17 mouse cellular contexts compared by ENCODE assay signal in genomic region chr7:56590904-56591303, GRCm38 (mm10).
DNase-seq lines count a peak whose midpoint lies in the region; ATAC-seq and TF ChIP-seq lines count a peak whose summit lies in the region.
"Had no signal": no experiment of that assay in that cellular context is flagged by ENCODE, and none has a peak within 500 bp of the region (broad histone marks: within the 10 kb centered on the region; RNA-seq: fewer than 3 reads in every experiment).

No protein-coding gene starts in this region.

- DNase-seq in cerebellum, postnatal 14 days = peak; percentile 10 to 12
- DNase-seq in cerebellum, adult 18-20 months = no peak
- DNase-seq in embryonic facial prominence, embryonic 10.5 days (ENCODE audit: low spot score) = peak; percentile 9
- peak; percentile 34 for DNase-seq in hindbrain, embryonic 14.5 days (ENCODE audit: low spot score)
- peak; percentile 81 for DNase-seq in midbrain, postnatal 0 days (ENCODE audit: low spot score)
- DNase-seq in ovary, adult 18-20 months (ENCODE audit: low spot score) = no peak
- no peak for DNase-seq in gastrocnemius, adult 18-20 months (ENCODE audit: low spot score)
- no peak for DNase-seq in urinary bladder, adult 18-20 months (ENCODE audit: low spot score in 2 of 2)
- DNase-seq: adrenal gland, postnatal 25 days; cerebellum, adult 11-12 months; heart, adult 18-20 months; kidney, postnatal 14 days; right cerebral cortex, postnatal 4 days had no signal

- H3K4me1 ChIP-seq in embryonic facial prominence, embryonic 10.5 days = no peaks in the 10 kb centered on the region
- H3K4me1 ChIP-seq in hindbrain, embryonic 14.5 days (replicated peaks; ENCODE audit: control insufficient read depth, insufficient read depth, low read length) = no peaks in the 10 kb centered on the region; the same call in none of the 2 replicates
- 0 out of 2 replicates have a peak, but pooled peaks cover 4% of the 10 kb centered on the region for H3K4me1 ChIP-seq in midbrain, postnatal 0 days (ENCODE audit: insufficient read depth, low read length)
- H3K4me1 ChIP-seq: limb, embryonic 15.5 days; lung, embryonic 15.5 days; stomach, embryonic 15.5 days had no signal

- no peak for TF ChIP-seq CTCF in midbrain, postnatal 0 days (IDR thresholded peaks at IDR 0.05)

- H3K9me3 ChIP-seq in embryonic facial prominence, embryonic 10.5 days = no peaks in the 10 kb centered on the region
- no peaks in the 10 kb centered on the region for H3K9me3 ChIP-seq in hindbrain, embryonic 14.5 days (ENCODE audit: control insufficient read depth, low read length)
- H3K9me3 ChIP-seq in midbrain, postnatal 0 days (ENCODE audit: low read length) = no peaks in the 10 kb centered on the region
- H3K9me3 ChIP-seq: limb, embryonic 15.5 days; lung, embryonic 15.5 days; stomach, embryonic 15.5 days had no signal

- H3K27me3 ChIP-seq in embryonic facial prominence, embryonic 10.5 days (replicated peaks; ENCODE audit: low read depth, poor library complexity, severe bottlenecking) = no peaks in the 10 kb centered on the region
- no peaks in the 10 kb centered on the region for H3K27me3 ChIP-seq in hindbrain, embryonic 14.5 days (ENCODE audit: control insufficient read depth, insufficient read depth, low read length)
- H3K27me3 ChIP-seq in midbrain, postnatal 0 days (ENCODE audit: insufficient read depth, low read length) = no peaks in the 10 kb centered on the region
- H3K27me3 ChIP-seq: limb, embryonic 15.5 days; lung, embryonic 15.5 days; stomach, embryonic 15.5 days had no signal

- H3K36me3 ChIP-seq in embryonic facial prominence, embryonic 10.5 days (replicated peaks) = no peaks in the 10 kb centered on the region
- no peaks in the 10 kb centered on the region for H3K36me3 ChIP-seq in hindbrain, embryonic 14.5 days (replicated peaks; ENCODE audit: control insufficient read depth, insufficient read depth)
- H3K36me3 ChIP-seq in midbrain, postnatal 0 days (ENCODE audit: insufficient read depth, low read length) = no peaks in the 10 kb centered on the region
- H3K36me3 ChIP-seq: limb, embryonic 15.5 days; lung, embryonic 15.5 days; stomach, embryonic 15.5 days had no signal

- peak; percentile 88 for ATAC-seq in hindbrain, embryonic 14.5 days (ENCODE audit: low FRiP score)
- ATAC-seq in midbrain, postnatal 0 days (ENCODE audit: low FRiP score) = peak; percentile 84
- ATAC-seq: intestine, embryonic 16.5 days had no signal

- H3K4me2 ChIP-seq in hindbrain, embryonic 14.5 days (replicated peaks) = no peak overlapping the region
- no peak overlapping the region for H3K4me2 ChIP-seq in midbrain, postnatal 0 days (ENCODE audit: low read depth, low read length, poor library complexity, severe bottlenecking)
- H3K4me2 ChIP-seq: limb, embryonic 15.5 days; lung, embryonic 15.5 days; stomach, embryonic 15.5 days had no signal

- WGBS in embryonic facial prominence, embryonic 10.5 days = 56% methylated on average over 4 of the region's 4 CpGs
- 14% methylated on average over 4 of the region's 4 CpGs for WGBS in hindbrain, embryonic 14.5 days
- WGBS in midbrain, postnatal 0 days = 15% methylated on average over 4 of the region's 4 CpGs

- no peak overlapping the region for H3K9ac ChIP-seq in hindbrain, embryonic 14.5 days
- H3K9ac ChIP-seq in midbrain, postnatal 0 days (replicated peaks; ENCODE audit: low read length, poor library complexity, severe bottlenecking) = no peak overlapping the region
- H3K9ac ChIP-seq: limb, embryonic 15.5 days; lung, embryonic 15.5 days; stomach, embryonic 15.5 days had no signal

- H3K4me3 ChIP-seq in embryonic facial prominence, embryonic 10.5 days = no peak overlapping the region
- no peak overlapping the region for H3K4me3 ChIP-seq in hindbrain, embryonic 14.5 days (replicated peaks; ENCODE audit: low read length)
- H3K4me3 ChIP-seq in midbrain, postnatal 0 days (ENCODE audit: low read depth, low read length) = no peak overlapping the region
- H3K4me3 ChIP-seq: limb, embryonic 15.5 days; lung, embryonic 15.5 days; stomach, embryonic 15.5 days had no signal

- no peak overlapping the region for H3K27ac ChIP-seq in embryonic facial prominence, embryonic 10.5 days (replicated peaks)
- H3K27ac ChIP-seq in hindbrain, embryonic 14.5 days = peak overlapping the region; percentile 49
- peak overlapping the region; percentile 21; the same call in 1 of the 2 replicates for H3K27ac ChIP-seq in midbrain, postnatal 0 days (ENCODE audit: low read depth, low read length)
- H3K27ac ChIP-seq: limb, embryonic 15.5 days; lung, embryonic 15.5 days; stomach, embryonic 15.5 days had no signal

Comparison
In these comparisons a context has a peak if more than half of its experiments do, and no peak if none do; other contexts are left out.
1. DNase-seq: peak in cerebellum, postnatal 14 days (2 of 2), embryonic facial prominence, embryonic 10.5 days (single experiment), hindbrain, embryonic 14.5 days (single experiment) and midbrain, postnatal 0 days (single experiment); none in cerebellum, adult 18-20 months (0 of 2), ovary, adult 18-20 months (single experiment), gastrocnemius, adult 18-20 months (single experiment) and urinary bladder, adult 18-20 months (0 of 2).